Mouse (Mus musculus) kidney, adult 2 months (tissue): ENCODE results near the gene Smc6.

Source experiments
- CTCF ChIP-seq: fragments of 200-500 bp; conservative IDR thresholded peaks from 2 replicates; pipeline ENCODE4 v1.5.1; 2011; ENCODE audit warnings: low read depth, mild to moderate bottlenecking, control low read depth, low read length, moderate library complexity, mixed read lengths; ENCODE audit not compliant: insufficient read depth, insufficient read length
- POLR2A ChIP-seq: fragments of 200-500 bp; IDR thresholded peaks from one replicate; pipeline ENCODE4 v1.6.1; 2011; ENCODE audit warnings: low read depth, low read length, control low read depth

DNA sequence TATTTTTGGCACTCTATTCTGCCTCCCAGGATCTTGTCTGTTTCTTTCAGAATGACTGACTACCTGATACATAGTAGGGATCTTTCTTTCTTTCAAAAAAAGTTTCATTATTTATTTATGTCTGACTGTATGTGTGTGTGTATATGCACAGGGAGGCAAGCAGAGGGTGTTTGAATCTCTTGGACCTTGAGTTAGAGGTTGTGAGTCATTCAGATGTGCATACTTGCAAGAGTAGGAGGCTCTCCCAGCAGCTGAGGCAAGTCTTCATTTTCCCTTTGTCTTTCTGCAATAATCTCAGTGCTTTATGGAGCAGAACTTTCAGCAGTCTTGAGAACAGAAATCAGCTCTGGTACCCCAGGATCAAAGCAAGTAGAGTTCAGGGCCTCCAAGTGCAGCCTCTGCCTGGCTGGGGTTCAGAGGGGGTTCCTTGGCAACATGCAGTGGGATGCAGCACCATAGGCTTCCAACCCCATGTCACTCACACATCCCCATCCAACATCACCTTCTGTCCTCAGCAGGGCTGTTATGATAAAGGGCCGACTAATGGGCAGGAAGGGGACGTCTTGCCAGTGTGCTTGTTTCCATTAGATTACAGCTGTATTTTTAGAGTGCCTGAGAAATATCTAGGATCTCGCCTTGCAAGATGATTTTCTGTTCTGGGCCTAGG is 101.5 kb downstream of the Smc6 start:
- TF ChIP-seq CTCF (no peak), POLR2A (no peak)
